Mouse (Mus musculus): Measurements from ENCODE around the gene Rab3b.
"Not testable (repeated sequence)": the region's sequence is repeated elsewhere in the genome, so short reads cannot be mapped to it uniquely, and the experiment has no call there.

Rab3b gene

DNA sequence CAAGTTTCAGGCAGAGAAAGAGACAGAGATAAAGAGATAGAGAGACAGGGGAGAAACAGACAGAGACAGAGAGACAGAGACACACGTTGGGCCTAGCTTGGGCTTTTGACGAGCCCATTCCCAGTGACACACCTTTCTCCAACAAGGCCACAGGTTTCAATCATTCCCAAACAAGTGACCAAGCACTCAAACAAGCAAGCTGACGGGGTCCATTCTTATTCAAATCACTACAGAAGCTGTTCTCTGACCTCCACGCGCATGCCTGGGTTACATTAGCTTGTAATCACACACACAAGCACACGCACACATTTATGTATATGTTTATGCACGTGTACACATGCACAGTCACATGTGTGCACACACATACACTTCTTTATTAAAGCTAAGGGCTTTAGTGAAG is 21.6 kb downstream of the Rab3b start:
- no peak for DNase-seq

- no peak for DNase-seq
These were observed 24.0 kb downstream of the Rab3b start for GRCm38 (mm10) chr4:108902886-108903285.

- DNase-seq: no peak
These were observed 24.5 kb downstream of the Rab3b start for GRCm38 (mm10) chr4:108903346-108903745.

DNA sequence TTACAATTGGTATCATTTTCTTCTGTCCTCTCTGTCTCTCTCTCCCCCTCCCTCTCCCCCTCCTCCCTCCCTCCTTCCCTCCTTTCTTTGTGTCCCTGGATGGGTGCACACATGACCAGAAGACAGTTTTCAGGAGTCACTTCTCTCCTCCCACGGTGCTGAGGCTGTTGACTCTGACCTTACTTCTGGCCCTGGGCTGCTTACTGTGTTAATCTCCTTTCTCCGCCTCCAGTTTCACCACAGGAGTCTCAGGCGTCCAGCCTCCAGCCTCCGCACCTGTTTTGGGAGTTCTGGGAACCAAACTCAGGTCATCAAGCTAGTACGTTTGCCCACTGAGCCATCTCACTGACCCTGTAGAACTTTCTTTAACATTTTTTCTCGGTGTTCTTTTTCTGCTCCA is 25.2 kb downstream of the Rab3b start:
- no peak for DNase-seq

GRCm38 (mm10) chr4:108904790-108905189 is 25.9 kb downstream of the Rab3b start:
- no peak for DNase-seq

- DNase-seq: no peak
These were observed 27.0 kb downstream of the Rab3b start for GRCm38 (mm10) chr4:108905859-108906258.

- no peak for DNase-seq
These were observed 28.6 kb downstream of the Rab3b start for GRCm38 (mm10) chr4:108907475-108907874.

- no peak for DNase-seq
These were observed 31.1 kb downstream of the Rab3b start for GRCm38 (mm10) chr4:108909872-108910425.

GRCm38 (mm10) chr4:108911866-108912265 is 33.0 kb downstream of the Rab3b start:
- no peak for DNase-seq

GRCm38 (mm10) chr4:108913180-108913579 is 34.3 kb downstream of the Rab3b start:
- no peak for DNase-seq

- DNase-seq: no peak
These were observed 35.5 kb downstream of the Rab3b start for GRCm38 (mm10) chr4:108914391-108914790.

GRCm38 (mm10) chr4:108915101-108915500 is 36.2 kb downstream of the Rab3b start:
- DNase-seq: no peak

- DNase-seq: no peak
These were observed 38.8 kb downstream of the Rab3b start for GRCm38 (mm10) chr4:108917654-108918053.

DNA sequence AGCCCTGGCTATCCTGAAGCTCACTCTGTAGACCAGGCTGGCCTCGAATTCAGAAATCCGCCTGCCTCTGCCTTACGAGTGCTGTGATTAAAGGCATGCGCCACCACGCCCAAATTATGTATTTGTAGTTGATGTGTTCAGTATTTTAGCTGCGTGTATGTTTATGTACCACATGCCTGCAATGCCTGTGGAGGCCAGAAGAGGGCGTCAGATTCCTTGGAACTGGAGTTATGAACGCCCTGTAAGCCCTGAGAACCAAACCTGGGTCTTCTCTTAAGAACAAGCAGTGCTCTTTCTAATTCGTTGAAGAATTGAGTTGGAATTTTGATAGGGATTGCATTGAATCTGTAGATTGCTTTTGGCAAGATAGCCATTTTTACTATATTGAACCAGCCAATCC is 49.1 kb downstream of the Rab3b start:
- not testable (repeated sequence) for DNase-seq

DNA sequence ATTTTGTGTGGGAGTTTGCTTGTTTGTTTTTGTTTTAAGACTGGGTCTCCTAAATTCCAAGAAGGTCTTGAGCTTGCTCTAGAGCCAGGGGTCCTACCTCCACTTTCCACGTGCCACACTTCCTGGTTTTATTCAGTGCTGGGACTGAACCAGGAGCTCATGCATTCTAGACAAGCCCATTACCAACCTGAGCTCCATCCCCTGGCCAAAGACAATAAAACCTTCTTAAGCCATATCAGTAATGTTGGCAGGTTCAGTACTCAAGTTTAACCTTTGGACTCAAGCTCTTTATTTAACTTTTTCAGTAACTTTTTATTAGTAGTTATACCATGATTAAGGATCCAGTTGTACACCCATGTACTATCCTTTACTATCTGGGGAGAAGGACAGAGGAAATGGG is 54.3 kb downstream of the Rab3b start:
- DNase-seq: no peak

DNA sequence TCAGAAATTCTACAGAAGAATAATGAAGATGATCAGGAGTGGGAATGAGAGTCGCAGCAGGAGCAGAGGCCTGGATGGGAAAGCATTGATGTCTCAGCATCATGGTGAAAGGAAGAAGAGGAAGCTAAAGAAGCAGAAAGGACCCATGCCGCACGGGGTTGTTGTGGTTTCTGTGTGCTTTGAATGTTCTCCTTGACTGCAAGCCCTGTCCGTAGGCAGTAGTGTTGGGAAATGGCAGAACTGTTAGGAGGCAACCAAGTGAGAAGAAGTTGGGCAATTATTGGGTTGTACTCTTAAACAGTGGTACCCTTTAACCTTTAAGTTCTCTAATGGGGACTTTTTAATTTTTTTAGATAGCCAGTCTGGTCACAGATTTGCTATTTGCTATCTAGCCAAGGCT is 56.0 kb downstream of the Rab3b start:
- no peak for DNase-seq

- DNase-seq: peak; percentile 48 to 60
These were observed 59.2 kb downstream of the Rab3b start for GRCm38 (mm10) chr4:108937848-108938771.

DNA sequence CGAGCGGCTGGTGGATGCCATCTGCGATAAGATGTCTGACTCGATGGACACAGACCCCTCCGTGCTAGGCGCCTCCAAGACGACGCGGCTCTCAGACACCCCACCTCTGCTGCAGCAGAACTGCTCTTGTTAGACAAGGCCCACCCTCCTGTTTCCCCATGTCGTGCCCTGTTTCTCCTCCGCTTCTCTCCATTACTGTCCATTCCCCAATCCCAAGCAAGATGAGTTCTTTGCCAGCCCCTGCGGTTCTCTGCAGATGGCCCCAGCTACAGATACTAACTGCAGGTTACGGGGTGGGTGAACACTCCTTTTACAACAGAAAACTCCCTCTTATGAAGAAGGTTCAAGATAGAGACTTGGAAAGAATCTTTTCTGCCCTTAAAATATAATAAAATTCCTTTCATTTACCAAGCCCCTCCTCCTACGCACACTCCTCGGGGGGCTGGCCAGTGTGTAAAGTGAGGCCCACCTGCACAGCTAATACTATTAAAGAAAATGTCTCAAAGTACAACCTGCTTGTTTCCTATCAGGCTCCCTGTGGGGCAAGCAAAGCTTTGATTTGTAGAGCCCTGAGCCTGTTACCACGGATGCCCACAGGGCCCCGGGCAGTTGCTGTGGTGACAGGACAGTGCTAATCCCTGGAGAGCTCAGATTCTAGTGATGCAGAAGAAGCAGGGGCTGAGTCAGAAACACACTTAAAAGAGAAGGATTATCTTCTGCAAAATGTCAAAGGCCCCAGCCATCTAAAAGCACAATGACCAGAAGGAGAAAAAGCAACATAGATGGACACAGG is 62.0 kb downstream of the Rab3b start:
- DNase-seq: peak in 1 of 2 experiments; percentile 20

GRCm38 (mm10) chr4:108942171-108942570 is 63.3 kb downstream of the Rab3b start:
- no peak for DNase-seq

GRCm38 (mm10) chr4:108942986-108943720 is 64.3 kb downstream of the Rab3b start:
- DNase-seq: no peak

DNA sequence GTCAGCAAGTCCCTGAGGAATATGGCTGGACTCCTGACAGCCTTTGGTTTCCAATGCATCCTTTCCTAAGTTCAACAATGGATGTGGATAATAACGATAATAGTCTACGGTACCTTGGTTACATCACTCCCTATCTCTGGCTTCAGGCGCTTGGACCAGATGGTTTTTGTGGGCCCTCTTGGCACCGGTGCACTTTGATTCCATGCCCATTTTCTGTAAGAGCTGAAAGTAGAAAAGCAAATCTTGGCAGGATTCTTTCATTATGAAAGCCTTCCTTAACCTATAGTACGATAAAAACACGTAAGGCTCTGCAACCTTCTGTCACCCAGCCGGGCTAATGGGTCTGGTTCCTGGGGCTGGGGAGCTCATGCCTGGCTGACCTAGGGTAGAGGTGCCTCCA is 70.3 kb downstream of the Rab3b start:
- DNase-seq: peak; percentile 77 to 78

GRCm38 (mm10) chr4:108950201-108950600 is 71.3 kb downstream of the Rab3b start:
- no peak for DNase-seq

GRCm38 (mm10) chr4:108951663-108952062 is 72.8 kb downstream of the Rab3b start:
- DNase-seq: peak in 1 of 2 experiments; percentile 19

Data from cerebellum, adult 18-20 months (tissue).